Mouse (Mus musculus) liver, postnatal 0 days (tissue): ENCODE measurements around the gene Kbtbd13. TPM values are rescaled to one million over a fixed set of nuclear protein-coding genes. Genes with fewer than 3 reads are reported as not detected.

Source experiments
- ATAC-seq: fragments of 200-750 bp; cut with Nextera tagmentation; 2 replicates; pipeline ENCODE4 v1.8.0; 2017; ENCODE audit warnings: mild to moderate bottlenecking, moderate library complexity
- DNase-seq: peaks from one replicate; pipeline ENCODE4 v3.0.0-alpha.2; 2016
- H3K27ac ChIP-seq: fragments of 300-500 bp; sonication (generic); 2 replicates; pipeline ENCODE4 v1.5.1; 2014; ENCODE audit warnings: antibody characterized with exemption, moderate library complexity, mild to moderate bottlenecking, low read depth
- H3K27me3 ChIP-seq: fragments of 300-500 bp; sonication (generic); 2 replicates; pipeline ENCODE4 v1.6.1; 2014; ENCODE audit warnings: low read length, control low read depth, mixed read lengths; ENCODE audit not compliant: insufficient read depth
- H3K36me3 ChIP-seq: fragments of 300-500 bp; sonication (generic); replicated peaks from 2 replicates; pipeline ENCODE4 v1.6.1; 2014; ENCODE audit warnings: mild to moderate bottlenecking, control low read depth, low read length, moderate library complexity, mixed read lengths; ENCODE audit not compliant: insufficient read depth
- H3K4me1 ChIP-seq: fragments of 300-500 bp; sonication (generic); 2 replicates; pipeline ENCODE4 v1.6.1; 2014; ENCODE audit warnings: antibody characterized with exemption, mild to moderate bottlenecking, control low read depth; ENCODE audit not compliant: insufficient read depth
- H3K4me2 ChIP-seq: fragments of 300-500 bp; sonication (generic); 2 replicates; pipeline ENCODE4 v1.6.1; 2014; ENCODE audit warnings: low read depth, mild to moderate bottlenecking, low read length, moderate library complexity, mixed read lengths
- H3K4me3 ChIP-seq: fragments of 300-500 bp; sonication (generic); 2 replicates; pipeline ENCODE4 v1.5.1; 2014; ENCODE audit warnings: low read depth, low read length
- H3K9ac ChIP-seq: fragments of 300-500 bp; sonication (generic); replicated peaks from 2 replicates; pipeline ENCODE4 v1.6.1; 2014; ENCODE audit warnings: mild to moderate bottlenecking, moderate library complexity
- H3K9me3 ChIP-seq: fragments of 300-500 bp; sonication (generic); 2 replicates; pipeline ENCODE4 v1.6.1; 2016; ENCODE audit warnings: mild to moderate bottlenecking, control low read depth, low read length, mixed read lengths
- CTCF ChIP-seq: sonication (generic); IDR thresholded peaks from 2 replicates; pipeline ENCODE4 v1.5.1; 2016; ENCODE audit warnings: antibody characterized with exemption, low read depth
- EP300 ChIP-seq: IDR thresholded peaks from 2 replicates; pipeline ENCODE4 v1.6.1; 2016; ENCODE audit warnings: antibody characterized with exemption, low read depth, mild to moderate bottlenecking
- WGBS: fragments of 180-500 bp; shearing (Covaris S2); extraction: QIAGEN DNeasy Blood & Tissue Kit; methylation state at CpG from one replicate; pipeline ENCODE4 v1.1.7; 2014; ENCODE audit not compliant: insufficient replicate concordance; 5-methylcytosine and 5-hydroxymethylcytosine counted together
- polyA plus RNA-seq: library from polyadenylated mRNA; unstranded; fragments of >200 nt; fragmentation: Nextera tagmentation; extraction: Ambion mirVana; gene quantifications from 2 replicates; pipeline ENCODE4 v1.2.1, GENCODE M21; 2015

Kbtbd13 gene
- polyA plus RNA-seq, 1 experiment from 2014 or later = 0.11 TPM

DNA sequence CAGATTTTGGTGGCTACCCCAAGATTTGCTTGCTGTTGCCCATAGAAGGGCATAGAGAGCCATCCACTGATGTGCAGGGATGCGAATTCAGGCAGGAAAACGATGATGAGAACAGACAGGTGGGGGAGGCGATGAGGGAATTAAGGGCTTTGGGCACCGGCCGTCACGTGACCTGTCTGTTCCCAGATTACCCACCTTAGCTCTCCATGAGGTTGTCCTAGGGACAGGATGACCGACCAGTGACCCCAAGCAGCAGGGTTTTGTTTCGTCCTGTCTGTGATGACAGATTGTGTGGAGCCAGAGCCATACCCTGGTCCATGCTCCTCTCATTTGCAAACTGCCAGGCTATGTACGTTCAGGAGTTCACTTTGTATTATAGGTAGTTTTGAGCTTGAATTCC is 27.8 kb downstream of the Kbtbd13 start:
- Histone ChIP-seq H3K4me1 (no peaks in the 10 kb centered on the region), H3K9ac (no peak overlapping the region), H3K4me2 (no peak overlapping the region), H3K4me3 (no peak overlapping the region), H3K36me3 (peaks cover 24% of the 10 kb centered on the region), H3K9me3 (no peaks in the 10 kb centered on the region), H3K27me3 (no peaks in the 10 kb centered on the region), H3K27ac (no peak overlapping the region)
- TF ChIP-seq EP300 = no peak
- no peak for TF ChIP-seq CTCF
- DNase-seq (no peak), ATAC-seq (no peak)
- 77% methylated on average over 9 of the region's 9 CpGs for WGBS

DNA sequence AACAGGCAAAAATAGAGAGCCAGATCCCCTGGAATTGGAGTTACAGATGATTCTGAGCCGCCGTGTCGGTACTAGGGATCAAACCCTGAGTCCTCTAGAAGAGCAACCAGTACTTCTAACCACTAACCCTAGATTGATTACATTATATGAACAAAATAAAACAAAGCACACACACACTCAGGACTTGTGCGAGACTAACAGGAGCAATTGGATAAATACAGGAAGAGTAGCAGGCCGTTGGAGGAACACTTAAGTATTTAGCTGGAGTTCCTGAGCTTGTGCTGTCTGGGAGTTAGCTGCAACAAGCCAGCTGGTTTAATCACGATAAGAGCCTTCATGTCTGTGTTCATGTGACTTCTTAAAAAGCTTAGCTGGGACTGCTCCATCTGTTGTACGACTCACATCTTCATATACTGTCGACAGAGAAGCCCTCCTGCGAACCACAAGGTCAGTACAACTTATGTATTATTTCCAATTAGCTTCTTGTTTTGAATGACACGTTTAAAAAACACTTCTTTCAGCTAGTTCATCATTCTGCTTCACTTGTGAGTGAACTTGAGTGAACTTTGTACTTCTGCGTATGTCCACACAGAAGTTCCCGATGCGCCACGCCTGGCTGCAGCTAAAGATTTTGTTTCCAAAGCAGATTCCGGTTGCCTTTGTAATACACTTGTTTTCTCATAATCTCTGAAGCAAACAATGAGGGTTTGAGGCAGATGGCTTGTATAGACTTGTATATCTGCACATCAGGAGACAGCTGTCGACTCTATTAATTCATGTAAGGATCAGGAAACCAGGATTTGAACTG is 30.6 kb downstream of the Kbtbd13 start, which contains the start of gene Ubap1l:
TSS of gene Ubap1l (plus strand) at position 401 of the 808 bp plus-strand sequence.
- no peaks in the 10 kb centered on the region for H3K9me3 ChIP-seq
- DNase-seq = no peak
- 78% methylated on average over 16 of the region's 16 CpGs for WGBS
- H3K27me3 ChIP-seq = no peaks in the 10 kb centered on the region
- H3K4me1 ChIP-seq = no peaks in the 10 kb centered on the region
- 0 out of 2 replicates have a peak, but pooled peaks have one; percentile 17 for ATAC-seq
- H3K9ac ChIP-seq = no peak within 1 kb of the TSS
- H3K27ac ChIP-seq = peak within 1 kb of the TSS; percentile 44; the same call in 1 of the 2 replicates
- TF ChIP-seq EP300 (no peak), CTCF (no peak)
- H3K4me3 ChIP-seq = no peak within 1 kb of the TSS
- peaks cover 51% of the 10 kb centered on the region for H3K36me3 ChIP-seq
- H3K4me2 ChIP-seq = no peak within 1 kb of the TSS

DNA sequence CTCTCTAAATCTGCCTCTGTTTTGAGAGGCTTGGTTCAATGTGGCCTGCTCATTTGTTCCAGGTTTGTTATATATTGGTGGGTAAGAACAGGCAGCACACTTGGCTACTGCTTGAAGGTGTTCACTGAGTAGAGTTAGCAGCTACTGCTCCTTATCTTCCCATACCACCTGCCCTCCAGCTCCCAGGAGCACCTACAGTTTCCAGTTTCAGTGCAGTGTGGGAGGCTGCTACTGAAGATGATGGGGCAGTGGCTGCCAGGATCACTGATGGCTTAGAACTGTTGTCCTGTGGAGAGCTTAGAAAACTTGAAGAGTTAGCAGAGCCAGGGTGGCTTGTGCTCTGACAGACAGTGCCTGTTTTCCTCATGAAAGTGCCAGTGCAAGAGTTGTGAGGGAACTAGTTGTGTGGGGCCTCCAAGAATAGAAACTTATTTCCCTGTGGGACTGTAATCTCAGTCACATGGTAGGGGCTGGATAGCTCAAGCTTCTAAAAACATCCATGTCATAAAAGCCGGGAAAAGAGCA is 32.4 kb downstream of the Kbtbd13 start:
- Histone ChIP-seq H3K4me3 (no peak overlapping the region), H3K9ac (no peak overlapping the region), H3K36me3 (peaks cover 65% of the 10 kb centered on the region), H3K27ac (no peak overlapping the region), H3K4me1 (no peaks in the 10 kb centered on the region), H3K4me2 (no peak overlapping the region), H3K27me3 (no peaks in the 10 kb centered on the region), H3K9me3 (no peaks in the 10 kb centered on the region)
- WGBS = 72% methylated on average over 1 of the region's 1 CpGs
- TF ChIP-seq CTCF (no peak), EP300 (no peak)
- ATAC-seq (peak; percentile 56), DNase-seq (no peak)

DNA sequence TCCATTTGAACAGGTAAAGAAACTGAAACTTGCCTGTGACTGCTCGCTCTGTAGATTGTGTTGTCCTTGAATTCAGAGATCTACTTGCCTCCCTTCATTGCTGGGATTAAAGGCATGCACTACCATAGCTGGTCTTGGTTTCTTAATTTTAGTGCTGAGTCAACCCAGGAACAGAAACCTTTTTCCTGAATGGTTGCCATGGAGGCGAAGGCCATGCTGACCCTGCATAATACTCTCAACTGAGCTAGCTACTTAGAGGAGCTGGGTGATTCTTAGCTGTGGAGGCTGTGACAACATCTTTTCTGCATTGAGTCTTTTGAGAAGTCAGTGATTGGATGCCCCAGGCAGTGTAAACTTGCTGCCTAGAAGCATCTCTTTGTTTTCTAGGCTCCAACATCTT is 34.5 kb downstream of the Kbtbd13 start:
- no peaks in the 10 kb centered on the region for H3K27me3 ChIP-seq
- no peaks in the 10 kb centered on the region for H3K4me1 ChIP-seq
- H3K9ac ChIP-seq = no peak overlapping the region
- no peaks in the 10 kb centered on the region for H3K9me3 ChIP-seq
- H3K4me2 ChIP-seq = no peak overlapping the region
- peaks cover 65% of the 10 kb centered on the region for H3K36me3 ChIP-seq
- WGBS = 83% methylated on average over 2 of the region's 2 CpGs
- DNase-seq (no peak), ATAC-seq (no peak)
- TF ChIP-seq CTCF = no peak
- no peak for TF ChIP-seq EP300
- no peak overlapping the region for H3K27ac ChIP-seq
- no peak overlapping the region for H3K4me3 ChIP-seq

DNA sequence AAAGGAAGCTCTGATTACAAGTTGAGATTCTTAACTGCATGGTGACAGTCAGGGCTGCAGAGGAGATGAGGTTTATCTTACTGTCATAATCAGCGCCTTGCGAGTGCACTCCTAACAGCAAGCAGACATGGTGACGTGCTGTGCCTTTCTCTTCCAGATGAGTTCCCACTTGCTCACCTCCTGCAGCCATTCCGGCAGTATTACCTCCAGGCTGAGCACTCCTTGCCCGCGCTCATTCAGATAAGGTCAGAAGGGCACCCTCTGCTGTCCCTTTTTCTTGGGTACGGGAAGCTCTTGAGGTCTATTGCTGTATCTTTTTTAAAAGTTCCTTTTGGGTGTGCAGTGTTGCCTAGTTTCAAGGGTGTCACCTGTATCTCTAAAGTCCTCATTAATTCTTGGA is 34.9 kb downstream of the Kbtbd13 start:
- Histone ChIP-seq H3K9me3 (no peaks in the 10 kb centered on the region), H3K36me3 (peaks cover 64% of the 10 kb centered on the region), H3K27ac (no peak overlapping the region), H3K27me3 (no peaks in the 10 kb centered on the region), H3K4me1 (no peaks in the 10 kb centered on the region), H3K9ac (no peak overlapping the region), H3K4me2 (no peak overlapping the region), H3K4me3 (no peak overlapping the region)
- DNase-seq = no peak
- ATAC-seq = no peak
- TF ChIP-seq CTCF (no peak), EP300 (no peak)
- WGBS = 87% methylated on average over 7 of the region's 7 CpGs

DNA sequence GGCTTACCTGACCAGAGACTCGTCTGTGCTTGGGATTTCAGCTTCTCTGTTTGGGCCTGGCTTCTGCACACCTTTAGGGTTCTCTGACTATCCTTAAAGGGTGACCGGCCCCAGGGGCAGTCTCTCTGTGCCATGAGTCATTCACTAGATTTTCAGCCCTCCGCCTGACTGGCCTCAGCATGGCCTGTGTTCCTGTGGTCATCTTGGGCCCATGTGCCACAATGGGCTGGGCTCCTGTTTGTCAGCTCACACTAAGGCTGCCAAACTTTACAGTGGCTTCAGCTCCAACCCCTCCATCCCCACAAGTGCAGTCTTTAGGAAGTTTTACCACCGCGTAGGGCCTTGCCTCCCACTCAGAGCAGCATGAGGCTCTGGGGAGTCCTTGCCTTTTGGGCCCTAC is 38.2 kb downstream of the Kbtbd13 start:
- TF ChIP-seq CTCF (no peak), EP300 (no peak)
- H3K36me3 ChIP-seq = peaks cover 38% of the 10 kb centered on the region
- H3K4me1 ChIP-seq = peaks cover 9% of the 10 kb centered on the region
- H3K27me3 ChIP-seq = no peaks in the 10 kb centered on the region
- no peak overlapping the region for H3K4me2 ChIP-seq
- no peaks in the 10 kb centered on the region for H3K9me3 ChIP-seq
- DNase-seq = no peak
- no peak overlapping the region for H3K4me3 ChIP-seq
- no peak overlapping the region; the same call in 1 of the 2 replicates for H3K9ac ChIP-seq
- ATAC-seq = no peak
- no peak overlapping the region for H3K27ac ChIP-seq
- 85% methylated on average over 5 of the region's 5 CpGs for WGBS
